Mouse (Mus musculus): ENCODE data around the gene Hdac9. TPM values are rescaled to one million over a fixed set of nuclear protein-coding genes. Genes with fewer than 3 reads are reported as not detected.

Gene Hdac9
- polyA plus RNA-seq, 1 experiment from 2014 or later = 1.2 TPM

GRCm38 (mm10) chr12:34249160-34249559, 667.7 kb downstream of the Hdac9 start:
- Histone ChIP-seq H3K36me3 (no peaks in the 10 kb centered on the region), H3K9ac (no peak overlapping the region), H3K4me2 (no peak overlapping the region), H3K4me1 (replicated peaks) (no peaks in the 10 kb centered on the region), H3K27me3 (no peaks in the 10 kb centered on the region), H3K9me3 (replicated peaks) (no peaks in the 10 kb centered on the region), H3K4me3 (replicated peaks) (no peak overlapping the region), H3K27ac (no peak overlapping the region)
- ATAC-seq (ENCODE audit: low read depth) = no peak
- 46% methylated on average over 1 of the region's 1 CpGs for WGBS (ENCODE audit: insufficient replicate concordance)
- no peak for DNase-seq

GRCm38 (mm10) chr12:34248193-34249121, 668.4 kb downstream of the Hdac9 start:
- Histone ChIP-seq H3K4me1 (replicated peaks) (no peaks in the 10 kb centered on the region), H3K9ac (no peak overlapping the region), H3K27me3 (no peaks in the 10 kb centered on the region), H3K9me3 (replicated peaks) (no peaks in the 10 kb centered on the region), H3K4me3 (replicated peaks) (no peak overlapping the region), H3K27ac (no peak overlapping the region), H3K4me2 (no peak overlapping the region), H3K36me3 (no peaks in the 10 kb centered on the region)
- no peak for DNase-seq
- ATAC-seq (ENCODE audit: low read depth) = no peak
- 58% methylated on average over 18 of the region's 18 CpGs for WGBS (ENCODE audit: insufficient replicate concordance)

GRCm38 (mm10) chr12:34238796-34239195, 678.1 kb downstream of the Hdac9 start:
- Histone ChIP-seq H3K36me3 (no peaks in the 10 kb centered on the region), H3K9ac (no peak overlapping the region), H3K27me3 (no peaks in the 10 kb centered on the region), H3K4me1 (replicated peaks) (no peaks in the 10 kb centered on the region), H3K4me3 (replicated peaks) (no peak overlapping the region), H3K4me2 (no peak overlapping the region), H3K27ac (no peak overlapping the region), H3K9me3 (replicated peaks) (no peaks in the 10 kb centered on the region)
- DNase-seq (no peak), ATAC-seq (ENCODE audit: low read depth) (no peak)
- 65% methylated on average over 3 of the region's 3 CpGs for WGBS (ENCODE audit: insufficient replicate concordance)

- DNase-seq (no peak), ATAC-seq (ENCODE audit: low read depth) (no peak)
- H3K36me3 ChIP-seq = no peaks in the 10 kb centered on the region
- no peak overlapping the region for H3K4me2 ChIP-seq
- H3K4me1 ChIP-seq (replicated peaks) = no peaks in the 10 kb centered on the region
- H3K4me3 ChIP-seq (replicated peaks) = no peak overlapping the region
- no peaks in the 10 kb centered on the region for H3K27me3 ChIP-seq
- H3K9me3 ChIP-seq (replicated peaks) = no peaks in the 10 kb centered on the region
- H3K27ac ChIP-seq = no peak overlapping the region
- 64% methylated on average over 4 of the region's 4 CpGs for WGBS (ENCODE audit: insufficient replicate concordance)
- H3K9ac ChIP-seq = no peak overlapping the region
These were observed 685.2 kb downstream of the Hdac9 start for GRCm38 (mm10) chr12:34231621-34232150.

GRCm38 (mm10) chr12:34224505-34224904, 692.4 kb downstream of the Hdac9 start:
- H3K36me3 ChIP-seq = no peaks in the 10 kb centered on the region
- no peak overlapping the region for H3K4me2 ChIP-seq
- no peak overlapping the region for H3K9ac ChIP-seq
- H3K27ac ChIP-seq = no peak overlapping the region
- no peaks in the 10 kb centered on the region for H3K9me3 ChIP-seq (replicated peaks)
- 17% methylated on average over 2 of the region's 2 CpGs for WGBS (ENCODE audit: insufficient replicate concordance)
- no peaks in the 10 kb centered on the region for H3K27me3 ChIP-seq
- no peaks in the 10 kb centered on the region for H3K4me1 ChIP-seq (replicated peaks)
- no peak for DNase-seq
- H3K4me3 ChIP-seq (replicated peaks) = no peak overlapping the region
- ATAC-seq (ENCODE audit: low read depth) = no peak

GRCm38 (mm10) chr12:34221014-34221413, 695.9 kb downstream of the Hdac9 start:
- Histone ChIP-seq H3K9me3 (replicated peaks) (no peaks in the 10 kb centered on the region), H3K36me3 (no peaks in the 10 kb centered on the region), H3K27me3 (no peaks in the 10 kb centered on the region), H3K4me2 (no peak overlapping the region), H3K9ac (no peak overlapping the region), H3K4me1 (replicated peaks) (no peaks in the 10 kb centered on the region), H3K27ac (no peak overlapping the region), H3K4me3 (replicated peaks) (no peak overlapping the region)
- WGBS (ENCODE audit: insufficient replicate concordance) = 56% methylated on average over 9 of the region's 9 CpGs
- no peak for DNase-seq
- no peak for ATAC-seq (ENCODE audit: low read depth)

GRCm38 (mm10) chr12:34220051-34220926, 696.6 kb downstream of the Hdac9 start:
- Histone ChIP-seq H3K27ac (no peak overlapping the region), H3K27me3 (no peaks in the 10 kb centered on the region), H3K9ac (no peak overlapping the region), H3K4me3 (replicated peaks) (no peak overlapping the region), H3K4me1 (replicated peaks) (no peaks in the 10 kb centered on the region), H3K36me3 (no peaks in the 10 kb centered on the region), H3K4me2 (no peak overlapping the region), H3K9me3 (replicated peaks) (no peaks in the 10 kb centered on the region)
- no peak for DNase-seq
- WGBS (ENCODE audit: insufficient replicate concordance) = 56% methylated on average over 9 of the region's 9 CpGs
- no peak for ATAC-seq (ENCODE audit: low read depth)

- H3K9me3 ChIP-seq (replicated peaks) = no peaks in the 10 kb centered on the region
- H3K27me3 ChIP-seq = no peaks in the 10 kb centered on the region
- H3K9ac ChIP-seq = no peak overlapping the region
- no peak overlapping the region for H3K27ac ChIP-seq
- WGBS (ENCODE audit: insufficient replicate concordance) = 81% methylated on average over 2 of the region's 2 CpGs
- no peaks in the 10 kb centered on the region for H3K4me1 ChIP-seq (replicated peaks)
- H3K4me2 ChIP-seq = no peak overlapping the region
- ATAC-seq (ENCODE audit: low read depth) = no peak
- no peak for DNase-seq
- no peaks in the 10 kb centered on the region for H3K36me3 ChIP-seq
- H3K4me3 ChIP-seq (replicated peaks) = no peak overlapping the region
These were observed 698.3 kb downstream of the Hdac9 start for GRCm38 (mm10) chr12:34218561-34218960.

- H3K4me1 ChIP-seq (replicated peaks) = no peaks in the 10 kb centered on the region
- H3K9me3 ChIP-seq (replicated peaks) = no peaks in the 10 kb centered on the region
- H3K36me3 ChIP-seq = no peaks in the 10 kb centered on the region
- no peak overlapping the region for H3K4me2 ChIP-seq
- no peak for DNase-seq
- no peaks in the 10 kb centered on the region for H3K27me3 ChIP-seq
- H3K4me3 ChIP-seq (replicated peaks) = no peak overlapping the region
- no peak for ATAC-seq (ENCODE audit: low read depth)
- 50% methylated on average over 17 of the region's 17 CpGs for WGBS (ENCODE audit: insufficient replicate concordance)
- no peak overlapping the region for H3K9ac ChIP-seq
- no peak overlapping the region for H3K27ac ChIP-seq
These were observed 701.6 kb downstream of the Hdac9 start for GRCm38 (mm10) chr12:34215023-34216020.

GRCm38 (mm10) chr12:34212162-34212561, 704.7 kb downstream of the Hdac9 start:
- no peaks in the 10 kb centered on the region for H3K4me1 ChIP-seq (replicated peaks)
- 36% methylated on average over 3 of the region's 3 CpGs for WGBS (ENCODE audit: insufficient replicate concordance)
- no peaks in the 10 kb centered on the region for H3K27me3 ChIP-seq
- ATAC-seq (ENCODE audit: low read depth) = no peak
- DNase-seq = no peak
- H3K9me3 ChIP-seq (replicated peaks) = no peaks in the 10 kb centered on the region
- H3K27ac ChIP-seq = no peak overlapping the region
- no peak overlapping the region for H3K4me2 ChIP-seq
- no peak overlapping the region for H3K4me3 ChIP-seq (replicated peaks)
- H3K36me3 ChIP-seq = no peaks in the 10 kb centered on the region
- H3K9ac ChIP-seq = no peak overlapping the region
